In the genomic region with DNA sequence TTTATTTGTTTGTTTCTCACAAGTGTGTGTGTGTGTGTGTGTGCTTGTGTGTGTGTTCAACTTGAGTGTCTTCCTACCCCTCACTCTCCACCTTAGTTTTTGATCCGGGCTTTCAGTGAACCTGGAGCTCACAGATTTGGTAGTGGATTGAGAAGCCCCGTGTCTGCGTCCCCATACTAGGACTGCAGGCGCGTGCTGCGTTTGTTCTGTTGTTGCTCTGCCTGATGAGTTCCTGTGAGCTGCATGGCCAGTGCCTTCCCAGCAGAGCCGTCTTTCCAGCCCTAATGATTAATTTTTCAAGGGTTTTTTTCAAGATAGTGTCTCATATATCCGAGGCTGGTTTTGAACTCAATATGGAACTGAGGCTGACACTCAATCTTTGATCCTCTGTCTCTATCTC, we compare ENCODE assay signal across 14 mouse cellular contexts. TPM values are rescaled to one million over a fixed set of nuclear protein-coding genes. Genes with fewer than 3 reads are reported as not detected.
DNase-seq lines count a peak whose midpoint lies in the region; ATAC-seq and TF ChIP-seq lines count a peak whose summit lies in the region.
"Had no signal": no experiment of that assay in that cellular context is flagged by ENCODE, and none has a peak within 500 bp of the region (broad histone marks: within the 10 kb centered on the region; RNA-seq: fewer than 3 reads in every experiment).

No protein-coding gene starts in this region.

- no peaks in the 10 kb centered on the region for H3K9me3 ChIP-seq in hindbrain, embryonic 10.5 days
- H3K9me3 ChIP-seq in hindbrain, embryonic 14.5 days (ENCODE audit: control insufficient read depth, low read length), result no peaks in the 10 kb centered on the region
- H3K9me3 ChIP-seq in lung, postnatal 0 days (ENCODE audit: low read length), result no peaks in the 10 kb centered on the region
- H3K9me3 ChIP-seq in heart, embryonic 16.5 days (replicated peaks; ENCODE audit: control insufficient read depth, low read length), result no peaks in the 10 kb centered on the region
- H3K9me3 ChIP-seq in liver, postnatal 0 days (ENCODE audit: low read length), result no peaks in the 10 kb centered on the region

- H3K36me3 ChIP-seq in hindbrain, embryonic 10.5 days, result no peaks in the 10 kb centered on the region
- H3K36me3 ChIP-seq in hindbrain, embryonic 14.5 days (replicated peaks; ENCODE audit: control insufficient read depth, insufficient read depth), result no peaks in the 10 kb centered on the region
- no peaks in the 10 kb centered on the region for H3K36me3 ChIP-seq in lung, postnatal 0 days (ENCODE audit: insufficient read depth, low read length)
- H3K36me3 ChIP-seq in heart, embryonic 16.5 days (ENCODE audit: control insufficient read depth, insufficient read depth), result no peaks in the 10 kb centered on the region
- H3K36me3 ChIP-seq in liver, postnatal 0 days (replicated peaks; ENCODE audit: insufficient read depth, low read length), result no peaks in the 10 kb centered on the region

- H3K4me2 ChIP-seq in hindbrain, embryonic 14.5 days (replicated peaks), result no peak overlapping the region
- H3K4me2 ChIP-seq in lung, postnatal 0 days (replicated peaks; ENCODE audit: low read depth, low read length), result no peak overlapping the region; the same call in 1 of the 2 replicates
- peak overlapping the region; percentile 67; the same call in 1 of the 2 replicates for H3K4me2 ChIP-seq in heart, embryonic 16.5 days (ENCODE audit: low read depth, low read length)
- H3K4me2 ChIP-seq in liver, postnatal 0 days (ENCODE audit: low read depth, low read length), result peak overlapping the region; percentile 67

- no peak for TF ChIP-seq EP300 in lung, postnatal 0 days (IDR thresholded peaks at IDR 0.05)
- TF ChIP-seq EP300 in liver, postnatal 0 days (IDR thresholded peaks at IDR 0.05; ENCODE audit: low read depth), result no peak

- H3K27me3 ChIP-seq in hindbrain, embryonic 10.5 days (ENCODE audit: insufficient read depth, poor library complexity, severe bottlenecking), result no peaks in the 10 kb centered on the region
- no peaks in the 10 kb centered on the region for H3K27me3 ChIP-seq in hindbrain, embryonic 14.5 days (ENCODE audit: control insufficient read depth, insufficient read depth, low read length)
- H3K27me3 ChIP-seq in lung, postnatal 0 days (replicated peaks; ENCODE audit: insufficient read depth, low read length), result no peaks in the 10 kb centered on the region
- H3K27me3 ChIP-seq in heart, embryonic 16.5 days (ENCODE audit: control insufficient read depth, insufficient read depth, low read length), result no peaks in the 10 kb centered on the region
- H3K27me3 ChIP-seq in liver, postnatal 0 days (ENCODE audit: insufficient read depth, low read length), result no peaks in the 10 kb centered on the region

- whole genome bisulfite sequencing in hindbrain, embryonic 10.5 days, result 85% methylated on average over 8 of the region's 8 CpGs
- WGBS in hindbrain, embryonic 14.5 days, result 82% methylated on average over 8 of the region's 8 CpGs
- WGBS in lung, postnatal 0 days, result 25% methylated on average over 8 of the region's 8 CpGs
- 42% methylated on average over 8 of the region's 8 CpGs for WGBS in heart, embryonic 16.5 days
- WGBS in liver, postnatal 0 days (ENCODE audit: insufficient replicate concordance), result 45% methylated on average over 8 of the region's 8 CpGs

- no peak for TF ChIP-seq CTCF in lung, postnatal 0 days (IDR thresholded peaks at IDR 0.05)
- no peak for TF ChIP-seq CTCF in liver, postnatal 0 days (IDR thresholded peaks at IDR 0.05; ENCODE audit: low read depth)

- H3K27ac ChIP-seq in hindbrain, embryonic 10.5 days, result peak overlapping the region; percentile 69
- no peak overlapping the region for H3K27ac ChIP-seq in hindbrain, embryonic 14.5 days
- H3K27ac ChIP-seq in lung, postnatal 0 days (ENCODE audit: low read length), result peak overlapping the region; percentile 72
- H3K27ac ChIP-seq in heart, embryonic 16.5 days (ENCODE audit: low read length), result peak overlapping the region; percentile 95
- H3K27ac ChIP-seq in liver, postnatal 0 days (ENCODE audit: low read depth), result peak overlapping the region; percentile 97
- H3K27ac ChIP-seq: left cerebral cortex, adult 2 months had no signal

- no peak for DNase-seq in hindbrain, embryonic 10.5 days (ENCODE audit: low spot score)
- no peak for DNase-seq in hindbrain, embryonic 14.5 days (ENCODE audit: low spot score)
- DNase-seq in lung, postnatal 0 days (ENCODE audit: low spot score), result no peak
- no peak for DNase-seq in lung, postnatal 4 days
- peak; percentile 26 for DNase-seq in liver, postnatal 0 days
- DNase-seq in thymus, postnatal 25 days, result no peak
- DNase-seq: thymus, postnatal 4 days had no signal

- 0 out of 2 replicates have a peak, but pooled peaks cover 7% of the 10 kb centered on the region for H3K4me1 ChIP-seq in hindbrain, embryonic 10.5 days (replicated peaks)
- no peaks in the 10 kb centered on the region for H3K4me1 ChIP-seq in hindbrain, embryonic 14.5 days (replicated peaks; ENCODE audit: control insufficient read depth, insufficient read depth, low read length)
- H3K4me1 ChIP-seq in lung, postnatal 0 days (ENCODE audit: insufficient read depth, low read depth, low read length), result peaks cover 16% of the 10 kb centered on the region; the same call in 1 of the 2 replicates
- peaks cover 47% of the 10 kb centered on the region for H3K4me1 ChIP-seq in heart, embryonic 16.5 days (ENCODE audit: control insufficient read depth, insufficient read depth, low read length)
- H3K4me1 ChIP-seq in liver, postnatal 0 days (ENCODE audit: insufficient read depth), result peaks cover 20% of the 10 kb centered on the region

- H3K4me3 ChIP-seq in hindbrain, embryonic 10.5 days, result no peak overlapping the region
- no peak overlapping the region for H3K4me3 ChIP-seq in hindbrain, embryonic 14.5 days (replicated peaks; ENCODE audit: low read length)
- no peak overlapping the region for H3K4me3 ChIP-seq in lung, postnatal 0 days (ENCODE audit: low read depth, low read length)
- H3K4me3 ChIP-seq in heart, embryonic 16.5 days (ENCODE audit: low read length), result no peak overlapping the region
- H3K4me3 ChIP-seq in liver, postnatal 0 days (ENCODE audit: low read depth, low read length), result no peak overlapping the region
- H3K4me3 ChIP-seq: left cerebral cortex, adult 2 months had no signal

- no peak for ATAC-seq in hindbrain, embryonic 14.5 days (ENCODE audit: low FRiP score)
- ATAC-seq in lung, postnatal 0 days, result no peak
- ATAC-seq in heart, embryonic 16.5 days (replicated peaks; ENCODE audit: extremely low read depth, insufficient read depth, low FRiP score), result no peak
- ATAC-seq in liver, postnatal 0 days, result no peak
- no peak for ATAC-seq in erythroid progenitor cell, adult 5-6 weeks (replicated peaks; ENCODE audit: low FRiP score, poor library complexity, severe bottlenecking)
- ATAC-seq: midbrain, embryonic 16.5 days had no signal

- no peak overlapping the region for H3K9ac ChIP-seq in hindbrain, embryonic 14.5 days
- no peak overlapping the region for H3K9ac ChIP-seq in lung, postnatal 0 days (replicated peaks; ENCODE audit: low read depth)
- H3K9ac ChIP-seq in heart, embryonic 16.5 days (ENCODE audit: low read length), result no peak overlapping the region
- 0 out of 2 replicates have a peak overlapping the region, but pooled peaks have one; percentile 23 for H3K9ac ChIP-seq in liver, postnatal 0 days (replicated peaks)

RNA-seq across cellular contexts. Expression of gene Art4, which starts 0.9 kb away (rescaled TPM):
- 1.7 and 2.3 TPM in 2 replicates for polyA plus RNA-seq in hindbrain, embryonic 10.5 days (2016; fragmentation: Nextera tagmentation; extraction: Ambion mirVana)
- 0.10 and 0.21 TPM in 2 replicates for polyA plus RNA-seq in hindbrain, embryonic 14.5 days (2014; fragmentation: Nextera tagmentation; extraction: Ambion mirVana)
- 7.5 and 7.9 TPM in 2 replicates for polyA plus RNA-seq in lung, postnatal 0 days (2015; fragmentation: Nextera tagmentation; extraction: Ambion mirVana)
- polyA plus RNA-seq in heart, embryonic 16.5 days (2015; fragmentation: Nextera tagmentation; extraction: Ambion mirVana), result 11.6 and 13.6 TPM in 2 replicates
- 10.6 and 11.1 TPM in 2 replicates for polyA plus RNA-seq in liver, postnatal 0 days (2015; fragmentation: Nextera tagmentation; extraction: Ambion mirVana)
- 89.7 and 101 TPM in 2 replicates for total RNA-seq in erythroid progenitor cell, adult 5-6 weeks (2015; ENCODE audit: low replicate concordance)
- total RNA-seq in erythroid progenitor cell, adult 5-6 weeks (2017; ENCODE audit: low replicate concordance), result 123 and 147 TPM in 2 replicates
- total RNA-seq: left cerebral cortex, adult 2 months had no signal
- polyA plus RNA-seq: neural tube, embryonic 14.5 days had no signal

RNA-seq across cellular contexts. Expression of gene Mgp, which starts 17.2 kb away (rescaled TPM):
- 0.85 and 3.3 TPM in 2 replicates for polyA plus RNA-seq in hindbrain, embryonic 10.5 days (2016; fragmentation: Nextera tagmentation; extraction: Ambion mirVana)
- polyA plus RNA-seq in hindbrain, embryonic 14.5 days (2014; fragmentation: Nextera tagmentation; extraction: Ambion mirVana), result 9.2 and 11.7 TPM in 2 replicates
- 1,533 and 1,851 TPM in 2 replicates for polyA plus RNA-seq in lung, postnatal 0 days (2015; fragmentation: Nextera tagmentation; extraction: Ambion mirVana)
- 570 and 632 TPM in 2 replicates for polyA plus RNA-seq in heart, embryonic 16.5 days (2015; fragmentation: Nextera tagmentation; extraction: Ambion mirVana)
- 4.5 and 6.2 TPM in 2 replicates for polyA plus RNA-seq in liver, postnatal 0 days (2015; fragmentation: Nextera tagmentation; extraction: Ambion mirVana)
- total RNA-seq in erythroid progenitor cell, adult 5-6 weeks (2015; ENCODE audit: low replicate concordance), result not detected in 2 replicates
- total RNA-seq in erythroid progenitor cell, adult 5-6 weeks (2017; ENCODE audit: low replicate concordance), result 1.4 TPM in 1 of 2 replicates, not detected in the other
- total RNA-seq: common myeloid progenitor, adult 5-6 weeks; granulocyte monocyte progenitor cell, adult 5-6 weeks had no signal

RNA-seq across cellular contexts. Expression of gene Smco3, which starts 23.2 kb away (rescaled TPM):
- polyA plus RNA-seq in hindbrain, embryonic 10.5 days (2016; fragmentation: Nextera tagmentation; extraction: Ambion mirVana), result not detected in 2 replicates
- polyA plus RNA-seq in hindbrain, embryonic 14.5 days (2014; fragmentation: Nextera tagmentation; extraction: Ambion mirVana), result 1.8 and 1.9 TPM in 2 replicates
- polyA plus RNA-seq in lung, postnatal 0 days (2015; fragmentation: Nextera tagmentation; extraction: Ambion mirVana), result 2.3 and 3.4 TPM in 2 replicates
- not detected in 2 replicates for polyA plus RNA-seq in heart, embryonic 16.5 days (2015; fragmentation: Nextera tagmentation; extraction: Ambion mirVana)
- polyA plus RNA-seq in liver, postnatal 0 days (2015; fragmentation: Nextera tagmentation; extraction: Ambion mirVana), result not detected in 2 replicates
- total RNA-seq in erythroid progenitor cell, adult 5-6 weeks (2015; ENCODE audit: low replicate concordance), result not detected in 2 replicates
- total RNA-seq in erythroid progenitor cell, adult 5-6 weeks (2017; ENCODE audit: low replicate concordance), result not detected in 2 replicates

RNA-seq across cellular contexts. Expression of gene Wbp11, which starts 30.4 kb away (rescaled TPM):
- polyA plus RNA-seq in hindbrain, embryonic 10.5 days (2016; fragmentation: Nextera tagmentation; extraction: Ambion mirVana), result 140 and 155 TPM in 2 replicates
- 74.7 and 77.5 TPM in 2 replicates for polyA plus RNA-seq in hindbrain, embryonic 14.5 days (2014; fragmentation: Nextera tagmentation; extraction: Ambion mirVana)
- 44.4 and 46.1 TPM in 2 replicates for polyA plus RNA-seq in lung, postnatal 0 days (2015; fragmentation: Nextera tagmentation; extraction: Ambion mirVana)
- 64.5 and 77.7 TPM in 2 replicates for polyA plus RNA-seq in heart, embryonic 16.5 days (2015; fragmentation: Nextera tagmentation; extraction: Ambion mirVana)
- 32.8 and 33.8 TPM in 2 replicates for polyA plus RNA-seq in liver, postnatal 0 days (2015; fragmentation: Nextera tagmentation; extraction: Ambion mirVana)
- total RNA-seq in erythroid progenitor cell, adult 5-6 weeks (2015; ENCODE audit: low replicate concordance), result 103 and 123 TPM in 2 replicates
- 116 and 132 TPM in 2 replicates for total RNA-seq in erythroid progenitor cell, adult 5-6 weeks (2017; ENCODE audit: low replicate concordance)

RNA-seq across cellular contexts. Expression of gene BC049715, which starts 31.0 kb away (rescaled TPM):
- polyA plus RNA-seq in hindbrain, embryonic 10.5 days (2016; fragmentation: Nextera tagmentation; extraction: Ambion mirVana), result 1.1 and 2.3 TPM in 2 replicates
- polyA plus RNA-seq in hindbrain, embryonic 14.5 days (2014; fragmentation: Nextera tagmentation; extraction: Ambion mirVana), result 1.4 and 2.0 TPM in 2 replicates
- polyA plus RNA-seq in lung, postnatal 0 days (2015; fragmentation: Nextera tagmentation; extraction: Ambion mirVana), result 1.8 and 2.2 TPM in 2 replicates
- 0.99 and 2.5 TPM in 2 replicates for polyA plus RNA-seq in heart, embryonic 16.5 days (2015; fragmentation: Nextera tagmentation; extraction: Ambion mirVana)
- polyA plus RNA-seq in liver, postnatal 0 days (2015; fragmentation: Nextera tagmentation; extraction: Ambion mirVana), result 0.44 and 0.99 TPM in 2 replicates
- 6.3 and 8.3 TPM in 2 replicates for total RNA-seq in erythroid progenitor cell, adult 5-6 weeks (2015; ENCODE audit: low replicate concordance)
- total RNA-seq in erythroid progenitor cell, adult 5-6 weeks (2017; ENCODE audit: low replicate concordance), result 0.91 and 3.6 TPM in 2 replicates

Comparison
In these comparisons a context has a peak if more than half of its experiments do, and no peak if none do; other contexts are left out.
1. H3K4me2 ChIP-seq: peak in heart, embryonic 16.5 days (single experiment) and liver, postnatal 0 days (single experiment); none in hindbrain, embryonic 14.5 days (single experiment) and lung, postnatal 0 days (single experiment).
2. RNA of gene Mgp, which starts 17.2 kb away (polyA plus RNA-seq): 1,533 to 1,851 TPM in lung, postnatal 0 days and 570 to 632 TPM in heart, embryonic 16.5 days; 9.2 to 11.7 TPM in hindbrain, embryonic 14.5 days, 4.5 to 6.2 TPM in liver, postnatal 0 days and 0.85 to 3.3 TPM in hindbrain, embryonic 10.5 days; every median in the first group is over 10 times any median in the second.